Mouse (Mus musculus) Muller cell, postnatal 12 days (primary cell): ENCODE results near the gene Slc38a9.

Experiments
- DNase-seq: peaks from one replicate; pipeline ENCODE4 v3.0.0-alpha.2; 2015; ENCODE audit errors: inconsistent ontology term

The Slc38a9 gene

GRCm38 (mm10) chr13:112770528-112771328, 110.2 kb downstream of the Slc38a9 start:
- DNase-seq: peak; percentile 83

DNA sequence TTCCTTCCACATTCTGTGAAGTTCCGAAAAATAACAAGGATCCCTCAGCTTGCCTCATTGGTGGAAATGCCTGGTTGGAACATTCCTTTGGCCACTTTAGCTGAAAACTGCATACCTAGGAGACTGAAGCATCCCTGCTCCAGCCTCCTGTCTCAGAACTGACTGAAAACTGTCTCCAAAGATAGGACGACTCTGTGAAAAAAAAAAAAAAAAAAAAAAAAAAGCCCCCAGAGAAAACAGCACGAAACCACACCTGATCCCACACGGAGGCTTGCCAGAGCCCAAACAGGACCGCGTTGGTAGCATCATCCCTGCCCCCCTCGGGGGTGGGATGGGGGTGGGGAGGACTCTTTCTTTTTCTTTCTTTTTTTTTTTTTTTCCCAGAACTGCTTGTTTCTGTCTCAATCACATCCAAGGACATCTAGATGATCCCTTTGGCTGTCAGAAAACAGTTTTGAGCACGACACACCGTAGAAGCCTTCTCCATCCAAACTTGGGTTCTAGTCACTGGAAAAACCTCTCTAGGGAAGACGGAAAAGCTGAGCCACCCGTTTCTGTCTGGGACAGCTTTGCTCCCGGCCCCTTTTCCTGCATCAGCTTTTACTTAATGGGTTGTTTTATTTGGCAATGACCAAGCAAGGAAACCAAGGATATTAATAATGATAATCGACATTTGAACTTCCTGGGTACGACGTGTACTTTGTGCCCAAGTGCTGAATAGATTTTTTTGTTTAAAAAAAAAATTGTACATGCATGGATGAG, 111.1 kb downstream of the Slc38a9 start:
- DNase-seq: peak; percentile 40

GRCm38 (mm10) chr13:112772252-112772651, 111.7 kb downstream of the Slc38a9 start:
- DNase-seq: no peak

GRCm38 (mm10) chr13:112772861-112773260, 112.3 kb downstream of the Slc38a9 start:
- DNase-seq: peak; percentile 46

- DNase-seq: no peak
These were observed 113.6 kb downstream of the Slc38a9 start for GRCm38 (mm10) chr13:112773991-112774675.

DNA sequence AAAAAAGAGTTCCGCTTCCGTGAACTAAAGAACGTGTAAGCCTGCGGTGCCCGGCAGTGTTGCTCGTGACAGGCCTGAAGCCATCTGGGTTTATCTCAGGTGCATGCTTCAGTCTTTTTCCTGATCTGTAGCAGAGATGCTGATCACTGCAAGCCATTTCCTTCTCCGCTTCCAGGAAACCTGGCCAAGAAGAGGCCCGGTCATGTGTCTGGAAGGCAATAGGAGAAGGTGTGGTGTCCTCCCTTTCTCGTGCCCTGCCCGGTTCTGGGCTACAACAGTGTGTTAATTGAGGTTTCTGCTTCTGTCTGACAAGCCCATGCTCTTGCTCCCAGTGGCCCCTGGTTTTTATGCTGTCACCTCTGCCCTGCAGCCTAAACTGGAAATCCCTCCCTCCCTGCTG, 115.3 kb downstream of the Slc38a9 start:
- no peak for DNase-seq

- DNase-seq: no peak
These were observed 117.9 kb downstream of the Slc38a9 start for GRCm38 (mm10) chr13:112778407-112778806.

DNA sequence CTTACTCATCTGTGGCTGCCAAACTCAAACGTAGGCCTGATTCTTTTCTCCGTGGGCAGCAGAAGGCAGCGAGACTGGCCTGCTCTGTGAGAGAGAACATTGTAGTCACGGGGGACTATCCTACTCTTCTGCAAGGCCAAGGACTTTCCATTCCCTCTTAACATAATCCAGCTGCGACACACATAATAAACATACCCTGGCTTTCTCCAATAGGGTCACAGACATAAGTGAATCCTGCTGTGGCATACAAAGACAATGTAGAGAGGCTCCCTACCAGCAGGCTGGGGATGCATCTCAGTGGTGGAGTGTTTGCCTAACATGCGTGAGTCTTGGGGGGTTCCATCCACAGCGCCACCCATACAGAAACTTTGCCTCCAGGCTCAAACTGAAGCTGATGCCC, 124.8 kb downstream of the Slc38a9 start:
- DNase-seq: no peak

- DNase-seq: no peak
These were observed 125.6 kb downstream of the Slc38a9 start for GRCm38 (mm10) chr13:112786142-112786541.

DNA sequence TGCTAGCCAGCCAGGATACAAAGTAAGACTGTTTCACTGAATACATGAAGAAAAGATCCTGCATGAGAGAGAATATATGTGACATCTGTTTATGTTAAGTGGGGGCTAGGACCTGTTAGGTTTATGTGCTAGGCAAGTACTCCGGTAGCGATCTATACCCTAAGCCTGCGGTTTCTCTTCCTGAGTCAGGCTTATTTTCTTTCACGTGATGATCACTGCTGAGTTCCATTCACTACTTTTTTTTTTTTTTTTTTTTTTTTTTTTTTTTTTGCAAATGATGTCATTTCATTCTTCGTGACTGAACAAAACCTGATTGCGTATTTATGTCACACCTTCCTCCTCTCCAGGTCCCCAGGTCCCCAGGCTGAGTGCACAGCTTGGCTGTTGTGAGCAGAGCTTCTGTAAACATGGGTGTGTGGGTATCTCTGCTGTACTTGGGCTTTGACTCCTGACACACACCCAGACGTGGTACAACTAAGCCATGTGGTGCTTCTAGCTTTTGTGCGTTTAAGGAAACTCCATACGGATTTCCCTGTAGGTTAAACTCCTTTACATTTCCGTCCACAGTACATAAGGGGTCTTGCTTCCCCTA, 126.5 kb downstream of the Slc38a9 start:
- no peak for DNase-seq
